Mouse (Mus musculus): ENCODE measurements around the gene Sinhcaf. TPM values are rescaled to one million over a fixed set of nuclear protein-coding genes. Genes with fewer than 3 reads are reported as not detected.
"Not testable (repeated sequence)": the region's sequence is repeated elsewhere in the genome, so short reads cannot be mapped to it uniquely, and the experiment has no call there.

Gene Sinhcaf
- total RNA-seq, 1 experiment from 2014 or later, result 126 TPM

GRCm38 (mm10) chr6:148946881-148947405 lies 676 bp upstream of the Sinhcaf start:
- peak; percentile 1 for ATAC-seq (replicated peaks; ENCODE audit: low read depth, poor library complexity, severe bottlenecking)

DNA sequence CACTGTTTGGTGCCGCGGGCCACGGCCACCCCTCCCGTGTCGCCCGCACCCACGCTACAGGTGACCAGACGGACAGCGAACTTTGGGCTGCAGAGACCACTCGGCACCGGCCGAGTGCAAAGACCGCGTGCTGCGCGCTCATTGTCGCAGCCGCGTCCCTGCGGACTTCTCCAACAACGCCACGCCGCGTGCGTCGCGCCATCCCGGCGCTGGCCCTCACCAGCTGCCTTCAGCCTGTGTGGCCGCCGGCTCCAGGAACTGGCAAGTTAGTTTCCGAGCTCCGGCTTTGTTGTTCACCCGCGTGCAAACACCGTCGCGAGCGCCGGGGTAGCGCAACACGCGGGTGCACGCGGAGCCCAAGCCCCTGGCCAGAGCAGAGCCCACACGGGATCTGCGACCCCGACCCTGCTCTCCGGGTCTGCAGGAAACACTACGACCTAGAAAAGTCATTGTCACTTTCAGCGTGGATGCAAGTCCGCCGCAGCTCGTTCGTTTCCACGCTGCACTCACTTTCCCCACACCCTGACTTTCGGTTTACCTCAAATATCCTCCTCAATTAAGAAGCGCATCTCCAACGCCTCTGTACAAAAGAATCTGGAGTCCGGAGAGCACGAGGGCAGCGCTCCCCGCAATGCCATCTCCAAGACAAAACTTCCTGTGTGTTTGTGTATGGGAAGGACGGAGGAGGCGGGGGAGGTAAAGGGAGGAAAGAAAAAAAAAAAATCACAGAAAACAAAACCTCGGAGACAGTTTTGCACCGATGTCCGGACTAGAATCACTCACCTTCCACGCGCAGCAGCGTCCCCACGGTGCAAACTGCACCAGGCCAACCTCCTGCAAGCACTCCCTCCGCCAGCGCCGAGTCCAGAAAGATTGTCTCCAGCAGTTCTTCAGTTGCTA lies 508 bp downstream of the Sinhcaf start:
- peak; percentile 13 for ATAC-seq (replicated peaks; ENCODE audit: low read depth, poor library complexity, severe bottlenecking)

- peak; percentile 34 for ATAC-seq (replicated peaks; ENCODE audit: low read depth, poor library complexity, severe bottlenecking)
These were observed 1.3 kb downstream of the Sinhcaf start for GRCm38 (mm10) chr6:148944767-148945508.

- peak; percentile 2 for ATAC-seq (replicated peaks; ENCODE audit: low read depth, poor library complexity, severe bottlenecking)
These were observed 1.9 kb downstream of the Sinhcaf start for GRCm38 (mm10) chr6:148944344-148944766.

DNA sequence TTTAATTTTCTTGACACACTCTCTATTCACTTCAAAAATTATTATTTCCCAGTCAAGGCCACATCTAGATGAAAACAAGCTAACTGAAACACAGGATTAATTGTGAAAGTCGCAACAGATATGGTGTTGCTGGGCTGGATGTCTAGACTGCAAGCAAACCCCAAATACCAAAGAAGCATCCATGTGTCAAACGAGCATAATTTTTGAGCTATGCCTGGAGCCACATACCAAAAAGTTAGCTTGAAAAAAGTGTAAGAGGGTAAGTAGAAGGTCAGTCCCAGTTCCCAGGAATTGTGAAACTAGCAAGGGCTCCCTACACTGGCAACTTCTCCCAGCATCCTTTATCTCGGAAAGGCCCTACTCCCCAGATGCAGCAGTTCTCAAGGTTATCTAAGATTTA lies 2.6 kb downstream of the Sinhcaf start:
- ATAC-seq (replicated peaks; ENCODE audit: low read depth, poor library complexity, severe bottlenecking), result no peak

DNA sequence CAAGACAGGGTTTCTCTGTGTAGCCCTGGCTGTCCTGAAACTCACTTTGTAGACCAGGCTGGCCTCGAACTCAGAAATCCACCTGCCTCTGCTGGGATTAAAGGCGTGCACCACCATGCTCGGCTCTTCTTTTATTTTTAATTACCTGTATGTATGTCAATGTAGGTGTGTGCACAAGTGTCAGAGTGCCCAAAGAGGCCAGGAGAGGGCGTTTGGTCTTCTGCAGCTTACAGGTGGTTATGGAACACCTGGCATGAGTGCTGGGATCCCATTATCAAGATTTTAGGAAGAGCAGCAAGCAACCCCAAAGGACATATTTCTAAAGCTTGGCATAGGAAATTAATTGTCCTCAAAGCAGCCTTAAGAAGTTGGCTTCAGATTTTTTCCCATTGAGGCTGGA lies 3.9 kb downstream of the Sinhcaf start:
- no peak for ATAC-seq (replicated peaks; ENCODE audit: low read depth, poor library complexity, severe bottlenecking)

DNA sequence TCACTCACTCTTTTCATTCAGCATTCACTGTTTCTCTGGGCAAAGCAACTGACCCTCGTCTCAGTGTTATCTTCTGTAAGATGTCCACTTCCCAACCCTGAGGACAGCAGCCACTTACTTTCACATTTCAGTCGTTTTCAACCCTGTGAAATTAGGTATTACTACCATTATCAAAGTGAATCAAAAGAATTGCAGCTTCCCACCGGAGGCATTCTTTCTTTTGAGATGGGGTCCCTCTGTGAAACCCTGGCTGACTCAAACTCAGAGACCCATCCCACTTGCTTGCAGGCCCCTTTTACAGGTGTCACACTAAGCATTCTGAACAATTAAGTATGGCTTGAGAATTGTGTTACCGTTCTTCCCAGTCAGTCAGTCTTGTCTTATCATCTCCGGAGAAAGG lies 4.4 kb downstream of the Sinhcaf start:
- ATAC-seq (replicated peaks; ENCODE audit: low read depth, poor library complexity, severe bottlenecking), result no peak

DNA sequence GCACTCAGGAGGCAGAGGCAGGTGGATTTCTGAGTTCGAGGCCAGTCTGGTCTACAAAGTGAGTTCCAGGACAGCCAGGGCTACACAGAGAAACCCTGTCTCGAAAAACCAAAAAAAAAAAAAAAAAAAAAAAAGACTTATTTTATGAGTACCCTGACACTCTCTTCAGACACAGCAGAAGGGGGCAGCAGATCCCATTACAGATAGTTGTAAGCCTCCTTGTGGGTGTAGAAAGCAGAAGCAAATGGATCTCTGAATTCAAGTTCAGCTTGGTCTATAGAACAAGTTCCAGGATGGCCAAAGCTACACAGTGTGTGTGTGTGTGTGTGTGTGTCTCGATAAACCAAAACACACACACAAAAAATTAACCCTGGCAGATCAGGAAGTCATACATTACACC lies 5.9 kb downstream of the Sinhcaf start:
- peak; percentile 57 for ATAC-seq (replicated peaks; ENCODE audit: low read depth, poor library complexity, severe bottlenecking)

DNA sequence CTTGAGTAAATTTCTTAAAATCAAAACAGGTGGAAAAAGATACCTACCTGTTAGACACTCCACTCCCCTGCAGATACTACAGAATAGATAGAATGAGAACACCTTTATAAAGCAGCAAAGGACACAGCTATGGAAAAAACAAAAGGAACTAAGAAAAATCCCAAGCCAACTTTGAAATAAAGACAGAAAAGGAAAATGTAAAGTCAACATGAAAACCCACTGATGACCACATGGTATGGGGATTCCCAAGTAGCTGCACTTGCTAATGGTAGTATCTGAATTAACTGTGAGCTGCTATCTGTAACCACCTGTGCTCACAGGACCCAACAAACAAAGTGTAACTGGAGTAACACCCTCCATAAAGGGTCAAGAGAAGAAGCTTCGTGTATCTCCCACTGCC lies 8.6 kb downstream of the Sinhcaf start:
- no peak for ATAC-seq (replicated peaks; ENCODE audit: low read depth, poor library complexity, severe bottlenecking)

DNA sequence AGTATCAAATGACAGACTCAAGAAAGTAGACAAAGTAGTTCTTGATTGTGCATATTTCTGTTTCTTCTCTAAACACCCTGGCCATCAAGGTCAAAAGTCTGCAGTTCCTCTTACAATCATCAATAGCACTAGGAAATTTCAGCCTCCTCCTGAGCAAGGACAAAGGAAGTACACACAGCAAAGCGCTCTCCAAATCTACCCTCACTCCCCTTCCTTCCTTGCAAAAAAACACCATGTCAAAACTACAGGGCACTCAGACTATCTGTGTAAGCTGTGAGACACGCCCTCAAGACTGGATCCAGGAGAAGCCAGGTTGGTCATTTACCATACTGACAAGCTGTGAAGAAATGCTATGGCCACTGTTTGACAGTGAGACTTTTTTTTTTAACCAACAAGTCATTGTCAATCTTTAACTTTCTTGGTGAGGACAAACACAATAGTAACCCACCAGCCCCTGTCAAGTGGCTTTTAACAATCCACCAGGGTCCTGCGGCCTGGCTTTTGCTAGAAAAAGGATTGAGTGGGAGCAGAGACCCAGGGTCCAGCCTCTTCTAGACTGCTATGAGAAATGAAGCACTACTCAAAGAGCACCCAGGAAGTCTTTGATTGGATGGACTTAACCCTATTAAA lies 11.2 kb downstream of the Sinhcaf start:
- ATAC-seq (replicated peaks; ENCODE audit: low read depth, poor library complexity, severe bottlenecking), result no peak

DNA sequence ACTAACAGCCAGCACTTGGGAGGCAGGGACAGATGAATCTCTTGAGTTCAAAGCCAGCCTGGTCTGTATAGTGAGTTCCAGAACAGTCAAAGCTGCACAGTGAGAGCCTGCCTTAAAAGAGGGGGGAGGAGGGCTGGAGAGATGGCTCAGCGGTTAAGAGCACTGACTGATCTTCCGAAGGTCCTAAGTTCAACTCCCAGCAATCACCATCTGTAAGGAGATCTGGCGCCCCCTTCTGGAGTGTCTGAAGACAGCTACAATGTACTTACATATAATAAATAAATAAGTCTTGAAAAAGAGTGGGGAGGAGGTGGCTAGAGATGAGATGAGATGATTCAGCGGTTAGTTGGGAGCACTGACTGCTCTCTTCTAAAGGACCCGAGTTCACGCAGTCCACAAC lies 15.0 kb downstream of the Sinhcaf start:
- ATAC-seq (replicated peaks; ENCODE audit: low read depth, poor library complexity, severe bottlenecking), result 0 out of 2 replicates have a peak, but pooled peaks have one; percentile 18

DNA sequence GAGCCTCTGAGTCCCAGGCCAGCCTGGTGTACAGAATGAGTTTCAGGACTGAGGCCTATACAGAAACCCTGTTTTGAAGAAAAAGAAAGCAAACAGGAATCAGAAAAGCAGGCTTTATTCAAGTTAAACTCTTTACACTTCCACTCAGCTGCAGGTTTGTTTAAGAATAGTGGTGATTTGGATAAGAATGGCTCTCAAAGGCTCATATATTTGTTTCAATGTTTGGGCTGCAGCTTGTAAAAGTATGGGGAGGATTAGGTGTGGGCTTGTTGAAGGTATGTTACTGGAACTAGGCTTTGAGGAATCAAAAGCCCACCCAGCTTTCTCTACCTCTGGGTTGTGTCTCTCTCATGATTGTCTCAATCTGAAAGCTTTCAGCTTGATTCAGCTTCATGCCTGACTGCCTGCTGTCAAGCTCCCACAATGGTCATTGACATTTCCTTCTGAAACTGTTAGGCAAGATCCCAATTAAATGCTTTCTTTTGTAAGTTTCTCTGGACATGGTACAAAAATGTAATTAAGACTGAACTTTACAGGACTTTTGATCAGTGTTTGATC lies 27.3 kb downstream of the Sinhcaf start:
- ATAC-seq (replicated peaks; ENCODE audit: low read depth, poor library complexity, severe bottlenecking), result no peak

GRCm38 (mm10) chr6:148917672-148918071 lies 28.6 kb downstream of the Sinhcaf start:
- no peak for ATAC-seq (replicated peaks; ENCODE audit: low read depth, poor library complexity, severe bottlenecking)

- ATAC-seq (replicated peaks; ENCODE audit: low read depth, poor library complexity, severe bottlenecking), result peak; percentile 40; the same call in 1 of the 2 replicates
These were observed 29.4 kb downstream of the Sinhcaf start for GRCm38 (mm10) chr6:148916817-148917216.

DNA sequence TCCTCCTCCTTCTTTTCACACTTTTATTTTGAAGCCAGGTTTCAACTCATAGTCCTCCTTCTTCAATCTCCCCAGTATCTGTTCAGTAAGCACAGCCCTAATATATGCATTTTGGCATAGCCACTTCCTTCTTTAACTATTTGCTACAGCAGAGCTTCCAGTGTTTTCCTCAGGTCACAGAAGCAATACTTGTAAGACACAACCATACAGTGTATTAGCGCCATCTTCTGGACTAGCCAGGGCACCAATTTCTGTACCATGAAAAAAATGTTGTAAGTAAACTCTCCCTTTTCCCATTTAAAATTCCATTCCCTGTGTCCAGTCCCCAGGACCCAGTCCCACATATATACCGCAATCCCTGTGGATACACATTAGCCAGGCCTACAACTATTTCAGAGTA lies 32.3 kb downstream of the Sinhcaf start:
- peak; percentile 98 for ATAC-seq (replicated peaks; ENCODE audit: low read depth, poor library complexity, severe bottlenecking)

DNA sequence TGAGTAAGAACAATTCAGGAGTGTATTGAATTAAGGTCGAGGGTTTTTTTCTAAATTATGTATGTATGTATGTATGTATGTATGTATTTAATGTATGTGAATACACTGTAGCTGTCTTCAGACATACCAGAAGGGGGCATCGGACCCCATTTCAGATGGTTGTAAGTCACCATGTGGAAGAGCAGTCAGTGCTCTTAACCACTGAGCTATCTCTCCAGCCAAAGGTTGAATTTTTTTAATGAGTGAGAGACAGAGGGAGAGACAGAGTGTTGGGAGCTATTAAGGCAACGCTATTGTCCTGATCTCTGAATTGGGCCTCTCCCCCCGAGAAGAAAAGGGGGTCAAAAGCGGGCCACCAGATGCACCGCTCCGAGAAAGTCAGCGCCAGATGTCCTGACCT lies 34.4 kb downstream of the Sinhcaf start:
- not testable (repeated sequence) for ATAC-seq (replicated peaks; ENCODE audit: low read depth, poor library complexity, severe bottlenecking)

GRCm38 (mm10) chr6:148906958-148907357 lies 39.3 kb downstream of the Sinhcaf start:
- no peak for ATAC-seq (replicated peaks; ENCODE audit: low read depth, poor library complexity, severe bottlenecking)

DNA sequence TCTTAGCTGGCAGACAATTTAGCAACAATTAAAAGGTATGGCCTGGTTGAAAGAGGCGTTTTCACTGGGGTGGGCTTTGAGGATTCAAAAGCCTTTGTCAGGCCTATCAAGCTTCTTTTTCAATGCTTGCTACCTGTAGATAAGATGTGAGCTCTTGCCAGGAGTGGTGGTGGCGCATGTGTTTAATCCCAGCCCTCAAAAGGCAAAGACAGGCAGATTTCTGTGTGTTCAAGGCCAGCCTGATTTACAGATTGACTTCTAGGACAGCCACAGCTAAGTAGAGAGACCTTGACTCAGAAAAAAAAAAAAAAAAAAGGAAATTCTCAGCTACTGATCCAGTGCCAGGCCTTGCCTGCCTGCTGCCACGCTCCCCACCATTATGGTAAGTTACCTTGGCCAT lies 43.5 kb downstream of the Sinhcaf start:
- ATAC-seq (replicated peaks; ENCODE audit: low read depth, poor library complexity, severe bottlenecking), result no peak

GRCm38 (mm10) chr6:148896507-148896851 lies 49.8 kb downstream of the Sinhcaf start:
- peak; percentile 19 for ATAC-seq (replicated peaks; ENCODE audit: low read depth, poor library complexity, severe bottlenecking)

- peak; percentile 88 for ATAC-seq (replicated peaks; ENCODE audit: low read depth, poor library complexity, severe bottlenecking)
These were observed 50.3 kb downstream of the Sinhcaf start, which contains the start of gene Caprin2 for GRCm38 (mm10) chr6:148895773-148896506. Gene Caprin2, minus strand, starts transcription at chr6:148896237.

Measured in common myeloid progenitor, adult 5-6 weeks (primary cell).